Mouse (Mus musculus) forebrain, postnatal 0 days (tissue): ENCODE measurements around the gene Amh. TPM values are rescaled to one million over a fixed set of nuclear protein-coding genes. Genes with fewer than 3 reads are reported as not detected.

ENCODE experiments used
- ATAC-seq: fragments of 200-750 bp; cut with Nextera tagmentation; 2 replicates; pipeline ENCODE4 v1.8.0; 2017; ENCODE audit warnings: mild to moderate bottlenecking, moderate library complexity
- DNase-seq: peaks from one replicate; pipeline ENCODE4 v3.0.0-alpha.2; 2015
- H3K27ac ChIP-seq: fragments of 300-500 bp; sonication (generic); 2 replicates; pipeline ENCODE4 v1.5.1; 2014; ENCODE audit warnings: low read depth, mild to moderate bottlenecking, antibody characterized with exemption, low read length, moderate library complexity, mixed read lengths
- H3K27me3 ChIP-seq: fragments of 300-500 bp; sonication (generic); 2 replicates; pipeline ENCODE4 v1.6.1; 2014; ENCODE audit warnings: mild to moderate bottlenecking, low read length, mixed read lengths; ENCODE audit not compliant: insufficient read depth
- H3K36me3 ChIP-seq: fragments of 300-500 bp; sonication (generic); 2 replicates; pipeline ENCODE4 v1.6.1; 2014; ENCODE audit warnings: mild to moderate bottlenecking, moderate library complexity; ENCODE audit not compliant: insufficient read depth
- H3K4me1 ChIP-seq: fragments of 300-500 bp; sonication (generic); 2 replicates; pipeline ENCODE4 v1.6.1; 2014; ENCODE audit warnings: antibody characterized with exemption; ENCODE audit not compliant: insufficient read depth
- H3K4me2 ChIP-seq: fragments of 300-500 bp; sonication (generic); 2 replicates; pipeline ENCODE4 v1.6.1; 2014; ENCODE audit warnings: low read depth, mild to moderate bottlenecking, moderate library complexity
- H3K4me3 ChIP-seq: fragments of 300-500 bp; sonication (generic); 2 replicates; pipeline ENCODE4 v1.5.1; 2014; ENCODE audit warnings: low read depth, low read length, mixed read lengths
- H3K9ac ChIP-seq: fragments of 300-500 bp; sonication (generic); 2 replicates; pipeline ENCODE4 v1.6.1; 2014; ENCODE audit warnings: mild to moderate bottlenecking
- H3K9me3 ChIP-seq: fragments of 300-500 bp; sonication (generic); 2 replicates; pipeline ENCODE4 v1.6.1; 2016; ENCODE audit warnings: low read length
- CTCF ChIP-seq: sonication (generic); IDR thresholded peaks from 2 replicates; pipeline ENCODE4 v1.5.1; 2016; ENCODE audit warnings: antibody characterized with exemption, control low read depth, low read depth
- WGBS: fragments of 180-500 bp; shearing (Covaris S2); extraction: QIAGEN DNeasy Blood & Tissue Kit; methylation state at CpG from one replicate; pipeline ENCODE4 v1.1.7; 2014; 5-methylcytosine and 5-hydroxymethylcytosine counted together
- microRNA counts: library from miRNA; unstranded; fragments of <30 nt; microRNA quantifications from one replicate; lab custom pipeline; 2015
- microRNA-seq, 2 experiments: library from miRNA; unstranded; fragments of <30 nt; microRNA quantifications; one replicate each; pipeline ENCODE4; 2016
- polyA plus RNA-seq: library from polyadenylated mRNA; unstranded; fragments of >200 nt; fragmentation: Nextera tagmentation; extraction: Ambion mirVana; gene quantifications from 2 replicates; pipeline ENCODE4 v1.2.1, GENCODE M21; 2015
- total RNA-seq: library from RNA; depleted of rRNA; stranded (reverse); fragments of >200 nt; gene quantifications from 2 replicates; pipeline ENCODE4 v1.2.3, GENCODE M21; 2014; rRNA removed

Gene Amh
- total and polyA plus RNA-seq, 2 experiments from 2014 or later, result 0.62 TPM; not detected in 1

GRCm38 (mm10) chr10:80856267-80856666, 51.2 kb downstream of the Amh start:
- 62% methylated on average over 3 of the region's 3 CpGs for whole genome bisulfite sequencing
- no peaks in the 10 kb centered on the region for H3K9me3 ChIP-seq
- peak; percentile 48 for TF ChIP-seq CTCF
- ATAC-seq (peak; percentile 34), DNase-seq (peak; percentile 24)
- peak overlapping the region; percentile 85; the same call in 1 of the 2 replicates for H3K9ac ChIP-seq
- peak overlapping the region; percentile 100 for H3K4me2 ChIP-seq
- peaks cover 19% of the 10 kb centered on the region for H3K4me1 ChIP-seq
- no peaks in the 10 kb centered on the region for H3K27me3 ChIP-seq
- H3K27ac ChIP-seq, result no peak overlapping the region
- peaks cover 20% of the 10 kb centered on the region for H3K36me3 ChIP-seq
- 0 out of 2 replicates have a peak overlapping the region, but pooled peaks have one; percentile 73 for H3K4me3 ChIP-seq

- Histone ChIP-seq H3K4me1 (peaks cover 19% of the 10 kb centered on the region), H3K27ac (no peak overlapping the region), H3K4me3 (no peak overlapping the region), H3K9ac (peak overlapping the region; percentile 28; the same call in 1 of the 2 replicates), H3K9me3 (no peaks in the 10 kb centered on the region), H3K4me2 (no peak overlapping the region), H3K36me3 (peaks cover 21% of the 10 kb centered on the region), H3K27me3 (no peaks in the 10 kb centered on the region)
- ATAC-seq (no peak), DNase-seq (no peak)
- no peak for TF ChIP-seq CTCF
- 76% methylated on average over 5 of the region's 5 CpGs for WGBS
Observed at GRCm38 (mm10) chr10:80856908-80857307, 51.9 kb downstream of the Amh start.

MicroRNA genes within 50 kb of the gene (microRNA counts, 519-probe panel; counts per million panel counts)
- microRNA mmu-miR-1982 (lab: Ali Mortazavi, UCI), result not detected

Small RNA genes lying within 50 kb of the gene (microRNA-seq; reads per million reads assigned to microRNA genes)
- 5.8 to 10.1 reads per million in 2 experiments for gene Mir1982

Other genes with a start within 250 kb of the Amh start
- 40.3 and 41.9 TPM in 2 replicates for gene Rexo1, start 243.7 kb upstream of the Amh start, total RNA-seq
- 27.9 and 30.5 TPM in 2 replicates for gene Rexo1, start 243.7 kb upstream of the Amh start, polyA plus RNA-seq
- gene Klf16, start 227.9 kb upstream of the Amh start, total RNA-seq, result 17.9 and 18.7 TPM in 2 replicates
- gene Klf16, start 227.9 kb upstream of the Amh start, polyA plus RNA-seq, result 13.3 and 14.1 TPM in 2 replicates
- gene Abhd17a, start 214.9 kb upstream of the Amh start, total RNA-seq, result 156 and 201 TPM in 2 replicates
- gene Abhd17a, start 214.9 kb upstream of the Amh start, polyA plus RNA-seq, result 154 and 155 TPM in 2 replicates
- gene Scamp4, start 202.4 kb upstream of the Amh start, total RNA-seq, result 21.0 and 24.1 TPM in 2 replicates
- 86.8 and 87.9 TPM in 2 replicates for gene Scamp4, start 202.4 kb upstream of the Amh start, polyA plus RNA-seq
- gene Adat3, start 202.4 kb upstream of the Amh start, total RNA-seq, result 3.0 and 4.9 TPM in 2 replicates
- 4.2 and 4.5 TPM in 2 replicates for gene Adat3, start 202.4 kb upstream of the Amh start, polyA plus RNA-seq
- 1.2 and 2.7 TPM in 2 replicates for gene Gm49322, start 199.2 kb upstream of the Amh start, total RNA-seq
- gene Gm49322, start 199.2 kb upstream of the Amh start, polyA plus RNA-seq, result 0.58 and 0.69 TPM in 2 replicates
- 127 and 135 TPM in 2 replicates for gene Csnk1g2, start 182.4 kb upstream of the Amh start, total RNA-seq
- 91.8 and 94.1 TPM in 2 replicates for gene Csnk1g2, start 182.4 kb upstream of the Amh start, polyA plus RNA-seq
- 105 and 131 TPM in 2 replicates for gene Btbd2, start 148.2 kb upstream of the Amh start, total RNA-seq
- 70.4 and 77.6 TPM in 2 replicates for gene Btbd2, start 148.2 kb upstream of the Amh start, polyA plus RNA-seq
- 55.2 and 69.8 TPM in 2 replicates for gene Mknk2, start 127.1 kb upstream of the Amh start, total RNA-seq
- gene Mknk2, start 127.1 kb upstream of the Amh start, polyA plus RNA-seq, result 42.4 and 43.6 TPM in 2 replicates
- 54.1 and 57.8 TPM in 2 replicates for gene Mob3a, start 103.3 kb upstream of the Amh start, total RNA-seq
- gene Mob3a, start 103.3 kb upstream of the Amh start, polyA plus RNA-seq, result 38.9 and 45.9 TPM in 2 replicates
- 37.9 and 39.5 TPM in 2 replicates for gene Izumo4, start 103.1 kb upstream of the Amh start, total RNA-seq
- gene Izumo4, start 103.1 kb upstream of the Amh start, polyA plus RNA-seq, result 34.4 and 36.7 TPM in 2 replicates
- 137 and 176 TPM in 2 replicates for gene Ap3d1, start 63.0 kb upstream of the Amh start, total RNA-seq
- gene Ap3d1, start 63.0 kb upstream of the Amh start, polyA plus RNA-seq, result 63.8 and 87.7 TPM in 2 replicates
- gene Dot1l, start 50.0 kb upstream of the Amh start, total RNA-seq, result 15.9 and 21.7 TPM in 2 replicates
- gene Dot1l, start 50.0 kb upstream of the Amh start, polyA plus RNA-seq, result 5.7 and 8.5 TPM in 2 replicates
- 20.4 and 20.6 TPM in 2 replicates for gene Sf3a2, start 7.0 kb upstream of the Amh start, total RNA-seq
- gene Sf3a2, start 7.0 kb upstream of the Amh start, polyA plus RNA-seq, result 66.4 and 73.7 TPM in 2 replicates
- gene Plekhj1, start 6.6 kb upstream of the Amh start, total RNA-seq, result 81.1 and 89.0 TPM in 2 replicates
- gene Plekhj1, start 6.6 kb upstream of the Amh start, polyA plus RNA-seq, result 96.8 and 107 TPM in 2 replicates
- gene Jsrp1, start 8.3 kb downstream of the Amh start, total RNA-seq, result 0.38 TPM in 1 of 2 replicates, not detected in the other
- gene Jsrp1, start 8.3 kb downstream of the Amh start, polyA plus RNA-seq, result 0.70 and 0.76 TPM in 2 replicates
- gene Oaz1, start 21.4 kb downstream of the Amh start, total RNA-seq, result 1,019 and 1,040 TPM in 2 replicates
- 1,146 and 1,244 TPM in 2 replicates for gene Oaz1, start 21.4 kb downstream of the Amh start, polyA plus RNA-seq
- 23.3 and 23.7 TPM in 2 replicates for gene Lingo3, start 38.8 kb downstream of the Amh start, total RNA-seq
- 18.5 and 20.3 TPM in 2 replicates for gene Lingo3, start 38.8 kb downstream of the Amh start, polyA plus RNA-seq
- gene Lsm7, start 50.0 kb downstream of the Amh start, total RNA-seq, result 158 and 292 TPM in 2 replicates
- 306 and 392 TPM in 2 replicates for gene Lsm7, start 50.0 kb downstream of the Amh start, polyA plus RNA-seq
- gene Sppl2b, start 50.0 kb downstream of the Amh start, total RNA-seq, result 79.2 and 90.3 TPM in 2 replicates
- gene Sppl2b, start 50.0 kb downstream of the Amh start, polyA plus RNA-seq, result 64.6 and 74.4 TPM in 2 replicates
- gene Tmprss9, start 66.6 kb downstream of the Amh start, total RNA-seq, result 0.08 and 0.33 TPM in 2 replicates
- 0.18 and 0.22 TPM in 2 replicates for gene Tmprss9, start 66.6 kb downstream of the Amh start, polyA plus RNA-seq
- 214 and 233 TPM in 2 replicates for gene Timm13, start 95.7 kb downstream of the Amh start, total RNA-seq
- 381 and 448 TPM in 2 replicates for gene Timm13, start 95.7 kb downstream of the Amh start, polyA plus RNA-seq
- 46.1 and 46.5 TPM in 2 replicates for gene Lmnb2, start 113.0 kb downstream of the Amh start, total RNA-seq
- gene Lmnb2, start 113.0 kb downstream of the Amh start, polyA plus RNA-seq, result 22.1 and 24.5 TPM in 2 replicates
- gene Gadd45b, start 124.8 kb downstream of the Amh start, total RNA-seq, result 5.0 and 5.8 TPM in 2 replicates
- 6.5 and 7.7 TPM in 2 replicates for gene Gadd45b, start 124.8 kb downstream of the Amh start, polyA plus RNA-seq
- gene Gng7, start 209.7 kb downstream of the Amh start, total RNA-seq, result 64.5 and 91.4 TPM in 2 replicates
- gene Gng7, start 209.7 kb downstream of the Amh start, polyA plus RNA-seq, result 76.2 and 85.7 TPM in 2 replicates
- gene Diras1, start 220.4 kb downstream of the Amh start, total RNA-seq, result 65.4 and 76.0 TPM in 2 replicates
- 66.1 and 70.2 TPM in 2 replicates for gene Diras1, start 220.4 kb downstream of the Amh start, polyA plus RNA-seq
- 82.1 and 104 TPM in 2 replicates for gene Slc39a3, start 232.2 kb downstream of the Amh start, total RNA-seq
- 43.5 and 45.2 TPM in 2 replicates for gene Slc39a3, start 232.2 kb downstream of the Amh start, polyA plus RNA-seq